Mouse (Mus musculus): ENCODE measurements at regions not wholly inside any gene's neighbourhood (a gene's known extent, or its start where the extent isn't known, plus 50 kb on each side); places are given as distances from the start of the nearest gene placed in this dataset.

- TF ChIP-seq CTCF (IDR thresholded peaks at IDR 0.05; ENCODE audit: borderline replicate concordance, insufficient read depth, low read length) (no peak), POLR2A (IDR thresholded peaks at IDR 0.05; ENCODE audit: low read depth, low read length) (no peak)
Measured at GRCm38 (mm10) chr17:49335318-49335717, 92.8 kb upstream of the Mocs1 start.

Measured in embryonic fibroblast, embryonic 13.5 days (primary cell).